Mouse (Mus musculus) adipocyte (in vitro differentiated cells): ENCODE measurements around the gene Klf5.

Experiments used
- DNase-seq: peaks from one replicate; pipeline ENCODE4 v3.0.0-alpha.2; 2016; ENCODE audit warnings: low spot score

The Klf5 gene

DNA sequence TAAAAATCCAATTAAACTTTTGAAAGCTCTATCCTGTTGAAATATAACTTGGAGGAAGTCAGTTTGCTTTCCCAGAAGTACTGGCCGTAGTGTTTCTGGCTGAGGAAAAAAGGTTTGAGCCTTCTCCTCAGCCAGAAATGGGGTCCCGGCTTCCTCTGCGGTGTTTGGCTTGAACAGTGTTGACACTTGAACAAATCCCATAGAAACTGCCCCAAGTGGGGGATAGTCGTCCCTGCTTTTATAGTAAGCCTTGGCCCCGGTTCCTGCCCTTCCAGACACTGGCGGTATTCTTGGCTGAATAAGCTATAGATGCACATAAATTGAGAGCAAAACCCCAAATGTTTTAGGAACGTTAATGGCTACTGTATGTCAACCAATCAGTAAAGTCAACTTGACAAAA lies 11.9 kb downstream of the Klf5 start:
- DNase-seq: no peak

DNA sequence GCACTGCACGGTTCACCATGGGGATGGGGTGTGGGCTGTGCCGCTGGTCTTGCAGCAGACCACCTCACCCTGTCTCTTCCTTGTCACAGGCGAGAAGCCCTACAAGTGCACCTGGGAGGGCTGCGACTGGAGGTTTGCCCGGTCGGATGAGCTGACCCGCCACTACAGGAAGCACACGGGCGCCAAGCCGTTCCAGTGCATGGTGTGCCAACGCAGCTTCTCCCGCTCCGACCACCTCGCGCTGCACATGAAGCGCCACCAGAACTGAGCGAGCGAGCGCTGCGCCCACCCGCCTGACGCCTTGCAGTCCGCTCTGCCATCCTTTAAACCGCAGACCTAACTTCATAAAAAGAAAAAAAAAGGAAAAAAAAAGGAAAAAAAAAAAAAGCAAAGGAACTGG lies 14.6 kb downstream of the Klf5 start:
- no peak for DNase-seq

DNA sequence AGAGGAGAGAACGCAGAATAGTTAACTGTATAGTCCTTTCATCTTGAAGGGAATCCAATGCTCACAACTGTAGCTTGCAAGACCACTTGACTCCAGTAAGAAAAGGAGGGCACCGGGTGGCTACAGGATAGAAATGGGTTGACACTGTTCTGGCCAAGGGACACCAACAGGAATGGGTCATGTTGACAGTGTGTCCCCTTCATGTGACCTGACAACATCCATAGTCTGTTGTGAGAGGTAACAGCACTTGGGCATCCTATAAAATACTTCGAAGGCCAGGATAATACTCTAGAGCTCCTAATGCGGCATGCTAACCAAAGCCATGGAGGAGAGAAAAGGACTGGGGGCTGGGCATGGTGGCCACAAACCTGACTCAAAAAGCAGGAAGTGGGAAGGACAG lies 17.8 kb downstream of the Klf5 start:
- DNase-seq: no peak

DNA sequence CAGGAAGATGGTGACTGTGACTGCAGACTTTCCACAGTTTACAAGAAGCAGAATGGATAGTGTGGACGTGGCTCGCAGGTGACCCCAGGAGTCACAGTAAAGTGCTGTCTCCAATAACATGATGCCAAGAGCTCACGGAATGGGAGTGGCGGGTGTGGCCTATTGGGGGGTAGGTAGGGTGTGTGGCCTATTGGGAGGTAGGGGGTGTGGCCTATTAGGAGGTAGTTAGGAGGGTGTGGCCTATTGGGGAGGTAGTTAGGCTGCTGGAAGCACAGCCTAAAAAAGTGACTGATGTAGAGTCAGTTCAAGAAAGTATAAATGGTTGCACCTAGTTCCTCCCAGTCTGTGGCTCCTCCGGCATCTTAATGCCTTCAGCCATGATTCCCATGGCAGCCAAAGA lies 22.2 kb downstream of the Klf5 start:
- no peak for DNase-seq

DNA sequence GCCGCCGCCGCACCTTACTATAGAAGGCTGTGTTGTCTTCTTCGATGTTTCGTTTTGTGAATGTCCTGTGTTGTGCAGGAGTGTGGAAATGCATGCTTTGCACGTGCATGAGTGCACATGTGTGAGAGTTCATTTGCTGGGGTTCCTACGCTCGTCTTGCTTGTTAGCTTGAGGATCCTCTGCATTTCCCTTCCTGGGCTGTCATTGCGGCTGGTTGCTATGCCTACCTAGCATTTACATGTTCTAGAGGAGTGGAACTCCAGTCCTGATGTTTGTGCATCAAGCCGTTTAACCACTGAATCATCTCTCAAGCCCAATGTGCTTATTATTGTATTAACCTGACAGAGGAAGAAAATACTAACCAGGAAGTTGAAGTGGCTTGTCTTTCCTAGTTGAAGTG lies 24.9 kb downstream of the Klf5 start:
- no peak for DNase-seq

DNA sequence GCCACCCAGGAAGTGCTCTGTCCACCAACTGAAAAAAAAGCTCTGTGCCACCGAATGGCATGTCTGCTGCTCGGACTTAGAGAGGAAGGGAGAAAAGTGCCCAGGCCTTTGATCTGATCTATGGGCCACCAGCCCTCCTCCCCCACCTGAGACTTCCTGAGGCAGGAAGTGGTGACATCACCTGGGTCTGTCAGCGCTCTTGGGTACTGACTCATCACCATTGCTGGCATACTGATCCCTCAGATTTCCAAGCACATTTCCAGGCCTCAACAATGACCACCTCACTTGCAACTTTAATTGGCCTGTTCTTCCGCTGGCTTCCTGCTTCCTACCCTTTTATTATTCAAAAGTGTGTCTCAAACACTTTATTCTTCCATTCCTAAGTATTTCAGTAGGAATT lies 26.0 kb downstream of the Klf5 start:
- DNase-seq: no peak

DNA sequence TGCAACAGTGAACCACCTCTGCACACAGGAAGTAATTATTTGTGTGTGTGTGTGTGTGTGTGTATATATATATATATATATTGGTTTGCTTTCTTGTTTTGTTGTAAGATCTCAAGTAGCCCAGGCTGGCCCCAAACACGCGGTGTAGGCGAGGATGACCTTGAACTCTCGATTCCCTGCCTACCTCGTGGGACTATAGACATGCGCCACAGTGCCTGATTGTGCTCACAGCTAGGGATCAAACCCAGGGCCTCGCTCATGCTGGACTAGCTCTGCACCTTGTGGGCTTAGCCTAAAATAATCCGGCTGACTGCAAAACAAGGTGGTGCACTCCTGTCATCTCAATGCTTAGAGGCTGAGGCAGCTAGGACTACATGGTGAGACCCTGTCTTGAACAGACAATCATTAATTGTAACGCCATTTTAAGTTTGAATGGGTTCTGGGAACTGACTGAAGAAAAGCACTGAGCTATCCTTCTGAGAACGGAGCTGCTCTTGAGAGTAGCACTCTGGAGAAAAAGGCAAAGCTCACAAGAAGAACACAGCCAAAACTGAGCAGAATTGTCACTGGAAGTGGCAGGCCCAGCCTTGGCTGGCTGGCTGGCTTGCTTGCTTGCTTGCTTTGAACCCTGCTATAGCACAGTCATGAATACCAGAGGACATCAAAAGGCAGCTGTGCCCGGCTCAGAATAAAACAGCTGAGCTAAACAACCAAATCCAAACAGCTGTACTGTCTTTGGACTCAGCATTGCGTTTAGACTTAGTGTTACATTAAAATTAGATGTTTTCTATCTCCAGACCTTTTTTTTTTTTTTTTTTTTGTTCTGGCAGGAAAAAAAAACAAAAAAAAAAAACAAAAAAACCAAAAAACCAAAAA lies 27.3 kb downstream of the Klf5 start:
- DNase-seq: no peak

DNA sequence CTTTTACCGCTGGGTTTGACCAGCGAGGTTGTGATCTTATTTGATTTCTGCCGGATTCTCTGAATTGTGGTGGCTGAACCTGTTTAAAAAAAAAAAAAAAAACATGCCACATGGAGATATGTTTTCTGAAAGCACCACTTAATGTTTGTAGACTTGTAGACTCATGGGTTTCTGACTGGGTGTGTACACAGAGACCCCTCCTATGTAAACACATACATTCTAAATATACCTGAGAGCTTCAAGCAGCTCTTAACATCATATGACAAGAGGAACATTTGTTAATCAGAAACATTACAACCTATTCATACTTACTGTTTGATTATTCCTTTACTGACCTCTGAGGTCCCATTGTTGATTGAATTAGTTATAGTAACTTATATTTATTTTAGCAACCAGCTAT lies 38.1 kb downstream of the Klf5 start:
- DNase-seq: no peak

DNA sequence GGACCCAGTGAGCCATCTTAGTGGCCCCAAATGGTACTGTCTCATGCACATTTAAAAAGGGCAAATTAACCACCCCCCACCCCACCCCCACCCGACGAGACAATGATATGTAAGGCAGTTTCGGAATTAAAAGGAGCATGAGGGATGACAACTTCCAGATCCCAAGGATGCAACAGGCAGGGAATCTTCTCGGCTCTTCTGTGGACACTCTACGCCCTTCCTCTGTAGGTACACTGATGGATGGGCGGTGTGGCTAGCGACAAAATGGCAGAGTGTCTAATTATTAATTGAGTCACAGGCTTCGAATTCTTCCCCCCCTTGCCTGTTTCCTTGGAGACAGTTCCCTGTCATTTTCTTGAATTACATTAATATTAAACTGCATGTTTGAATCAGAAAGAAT lies 40.5 kb downstream of the Klf5 start:
- DNase-seq: no peak

DNA sequence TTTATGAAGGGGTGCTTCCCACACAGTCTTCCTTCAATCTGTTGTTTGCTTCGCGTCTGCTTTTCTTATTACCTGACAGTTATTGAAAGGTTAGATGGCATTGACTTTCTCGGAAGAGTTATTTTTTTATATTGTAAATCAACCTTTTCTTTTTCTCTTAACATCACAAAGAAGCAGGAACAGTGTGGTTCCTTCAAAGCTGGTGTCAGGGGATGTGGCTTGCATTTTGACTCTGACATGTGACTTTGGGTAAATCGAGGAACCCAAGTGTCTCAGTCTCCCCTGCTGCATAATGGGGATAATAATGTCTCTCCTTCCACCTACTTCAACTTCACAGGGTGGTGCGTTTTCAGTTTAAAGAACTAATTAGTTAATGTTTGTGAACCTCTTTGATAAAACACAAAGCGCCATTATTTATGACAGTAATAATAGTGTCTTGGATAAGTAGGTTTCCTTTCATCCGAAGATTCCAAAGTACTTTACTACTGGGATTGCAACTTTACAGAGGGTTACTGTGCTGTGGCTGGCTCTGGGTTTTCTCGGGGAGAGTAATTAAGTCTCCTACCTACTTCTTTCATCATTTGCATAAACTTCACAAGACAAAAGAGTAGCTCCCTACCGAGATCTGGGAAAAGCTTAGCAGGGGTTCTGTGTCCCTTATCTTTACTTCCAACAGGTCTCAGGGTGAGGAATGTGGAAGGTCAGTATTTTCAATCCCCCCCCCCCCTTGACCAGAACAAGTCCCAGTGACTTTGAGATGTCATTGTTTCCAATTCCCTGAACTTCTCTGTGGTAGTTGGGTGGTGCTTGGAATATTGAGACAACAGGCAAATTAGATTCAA lies 41.4 kb downstream of the Klf5 start:
- DNase-seq: no peak

DNA sequence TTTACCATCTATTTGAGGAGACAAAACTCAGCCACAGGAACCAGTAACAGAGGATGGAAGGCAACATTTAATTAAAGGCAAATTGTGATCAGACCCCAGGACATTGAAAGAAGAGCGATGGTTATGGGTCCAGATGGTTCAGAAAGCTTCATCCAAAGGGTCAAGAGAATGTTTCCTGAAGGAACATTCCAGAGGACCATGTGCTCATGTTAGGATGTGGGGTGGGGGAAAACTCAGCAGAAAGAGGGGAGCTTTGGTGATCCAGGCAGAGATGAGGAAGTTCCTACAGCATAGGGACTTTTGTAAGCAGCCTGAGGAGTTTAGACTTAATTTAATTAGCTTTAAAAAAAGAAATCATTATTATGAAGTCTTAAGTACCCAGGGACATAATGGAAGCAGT lies 42.2 kb downstream of the Klf5 start:
- no peak for DNase-seq

DNA sequence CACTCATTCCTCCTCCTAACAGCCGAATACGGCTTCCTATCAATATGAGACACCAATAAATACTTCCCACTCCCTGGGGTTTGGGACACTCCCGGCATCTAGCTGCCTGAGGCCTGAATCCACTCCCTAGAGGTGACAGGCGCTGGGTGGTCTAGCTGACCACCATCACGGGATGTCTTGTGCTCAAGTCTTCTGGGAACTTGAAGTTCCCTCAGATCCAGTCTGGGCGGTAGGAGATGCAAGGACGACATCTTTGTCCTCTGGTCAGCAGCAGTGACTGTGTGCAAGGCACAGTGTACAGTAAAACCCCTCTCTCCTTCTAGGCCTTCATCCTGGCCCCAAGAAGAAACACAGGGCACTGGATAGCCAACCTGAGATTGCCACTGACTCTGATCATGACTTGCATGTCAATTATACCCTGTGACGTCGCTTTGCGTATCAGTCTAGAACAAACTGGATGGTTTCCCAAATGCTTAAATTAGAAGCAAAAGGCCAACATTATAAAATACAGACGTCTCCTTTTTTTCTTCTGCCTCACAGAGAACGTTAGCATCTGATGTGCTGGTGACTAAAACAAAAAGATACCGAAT lies 49.8 kb downstream of the Klf5 start:
- no peak for DNase-seq

DNA sequence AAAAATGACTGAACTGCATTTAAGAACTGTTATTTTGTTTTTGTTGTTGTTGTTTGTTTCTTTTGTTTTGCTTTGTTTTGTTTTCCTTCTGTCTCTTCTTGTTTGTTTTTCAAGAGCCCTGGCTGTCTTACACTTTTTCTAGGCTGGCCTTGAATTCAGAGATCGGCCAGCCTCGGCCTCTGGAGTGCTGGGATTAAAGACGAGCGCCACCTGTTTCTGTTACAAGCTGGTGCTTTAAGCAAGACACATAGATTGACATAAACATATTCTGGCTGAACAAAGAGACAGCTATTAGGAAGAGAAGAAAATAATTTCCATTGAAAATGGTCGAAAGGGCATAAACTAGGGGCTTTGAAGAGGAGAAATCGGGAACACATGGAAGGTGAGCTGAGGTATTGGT lies 51.1 kb downstream of the Klf5 start:
- no peak for DNase-seq

DNA sequence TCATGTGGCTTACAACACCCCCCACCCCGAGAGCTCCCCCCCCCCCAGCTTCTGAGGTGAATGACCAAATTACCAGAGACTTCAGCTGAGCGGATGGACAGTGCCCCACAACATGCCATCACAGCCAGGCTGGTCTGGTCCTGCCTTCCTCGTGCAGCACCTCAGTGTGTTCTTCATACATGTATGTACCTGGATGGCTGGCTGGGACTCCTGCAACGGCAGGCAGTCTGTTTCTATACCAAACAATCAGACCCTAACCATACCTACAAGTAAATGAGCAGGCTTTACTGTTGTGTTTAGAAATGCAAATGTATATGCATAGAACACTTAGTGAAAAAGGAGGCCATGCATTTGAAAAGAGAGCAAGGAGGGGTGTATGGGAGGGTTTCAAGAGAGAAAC lies 54.5 kb downstream of the Klf5 start:
- no peak for DNase-seq

DNA sequence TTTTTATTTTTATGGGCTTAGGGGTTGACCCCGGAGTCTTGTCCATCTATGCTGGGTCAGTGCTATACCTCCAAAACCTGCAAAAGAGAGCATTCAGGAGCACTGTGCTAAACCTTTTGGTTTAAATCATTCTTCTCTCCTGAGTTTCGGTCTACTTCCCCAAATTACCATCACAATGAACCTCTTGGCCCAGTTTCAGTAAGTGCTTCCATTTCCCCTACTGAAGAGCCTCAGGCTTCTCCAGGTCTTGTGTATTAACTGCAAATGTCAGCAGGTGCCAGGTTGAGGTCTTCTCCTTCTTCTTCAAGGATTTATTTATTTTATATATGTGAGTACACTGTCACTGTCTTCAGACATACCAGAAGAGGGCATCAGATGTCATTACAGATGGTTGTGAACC lies 55.6 kb downstream of the Klf5 start:
- DNase-seq: no peak

DNA sequence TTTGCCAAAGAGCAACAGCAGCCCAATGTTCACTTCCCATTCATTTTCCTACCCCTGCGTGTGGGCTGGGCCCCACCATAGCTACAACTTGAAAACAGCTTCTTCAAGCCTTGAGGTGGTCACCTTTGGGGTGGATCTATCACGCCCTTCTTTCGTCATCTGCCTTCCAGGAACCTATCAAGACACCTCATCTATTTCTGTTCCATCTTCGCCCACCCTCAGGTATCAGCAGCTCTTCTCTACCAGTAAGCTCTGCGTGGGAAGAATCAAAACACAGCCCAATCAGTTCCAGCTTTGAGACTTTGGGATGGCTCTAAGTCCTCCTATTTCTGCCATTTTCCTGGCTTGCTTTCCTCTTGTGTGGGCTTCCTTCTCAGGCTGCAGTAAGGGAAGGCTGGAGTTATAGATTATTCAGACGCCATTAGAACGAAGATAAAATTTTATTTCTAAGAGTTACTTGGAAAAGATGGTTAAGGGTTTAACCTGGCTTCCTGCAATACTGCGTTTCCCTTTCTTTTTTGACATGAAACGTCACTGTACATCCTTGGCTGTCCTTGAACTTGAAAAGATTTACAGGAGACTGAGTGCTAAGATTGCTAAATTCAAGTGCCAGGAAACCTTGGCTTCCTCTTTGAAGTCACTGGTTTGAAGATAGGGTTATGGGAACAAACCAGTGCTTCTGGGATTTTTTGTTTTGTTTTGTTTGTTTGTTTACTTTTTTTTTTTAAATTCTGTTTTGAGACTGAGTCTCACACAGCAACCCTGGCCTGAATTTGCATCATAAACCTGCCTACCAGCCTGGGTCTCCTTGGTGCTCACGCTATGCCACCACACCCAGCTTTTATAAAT lies 56.5 kb downstream of the Klf5 start:
- no peak for DNase-seq

DNA sequence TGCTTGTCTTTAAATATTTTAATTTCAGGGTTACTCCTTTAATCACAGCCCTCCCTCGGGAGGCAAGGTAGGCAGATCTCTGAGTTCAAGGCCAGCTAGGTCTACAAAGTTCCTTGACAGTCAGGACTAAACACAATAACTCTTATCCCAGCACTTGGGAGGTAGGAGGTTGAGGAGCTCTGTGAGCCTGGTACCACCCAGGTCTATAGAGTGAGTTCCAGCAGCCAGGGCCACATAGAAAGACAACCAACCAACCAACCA lies 57.0 kb downstream of the Klf5 start:
- no peak for DNase-seq

DNA sequence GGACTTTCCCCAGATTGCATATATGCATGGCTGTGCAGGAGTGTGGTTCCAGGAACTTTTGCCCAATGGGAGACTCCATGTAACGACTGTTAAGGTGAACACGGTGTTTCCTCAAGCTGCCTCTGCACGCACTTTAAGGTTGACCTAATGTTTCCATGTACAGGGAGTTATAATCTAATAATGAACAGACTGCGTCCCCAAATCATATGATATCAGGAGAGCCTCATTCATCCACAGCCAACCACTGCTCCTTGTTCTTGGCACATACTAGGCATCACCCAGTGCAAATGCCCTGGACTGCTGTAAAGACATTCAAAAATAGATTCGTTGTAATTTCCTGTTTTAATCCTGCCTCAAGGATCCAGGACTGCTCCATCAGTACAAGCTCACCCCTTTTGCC lies 64.5 kb downstream of the Klf5 start:
- no peak for DNase-seq

DNA sequence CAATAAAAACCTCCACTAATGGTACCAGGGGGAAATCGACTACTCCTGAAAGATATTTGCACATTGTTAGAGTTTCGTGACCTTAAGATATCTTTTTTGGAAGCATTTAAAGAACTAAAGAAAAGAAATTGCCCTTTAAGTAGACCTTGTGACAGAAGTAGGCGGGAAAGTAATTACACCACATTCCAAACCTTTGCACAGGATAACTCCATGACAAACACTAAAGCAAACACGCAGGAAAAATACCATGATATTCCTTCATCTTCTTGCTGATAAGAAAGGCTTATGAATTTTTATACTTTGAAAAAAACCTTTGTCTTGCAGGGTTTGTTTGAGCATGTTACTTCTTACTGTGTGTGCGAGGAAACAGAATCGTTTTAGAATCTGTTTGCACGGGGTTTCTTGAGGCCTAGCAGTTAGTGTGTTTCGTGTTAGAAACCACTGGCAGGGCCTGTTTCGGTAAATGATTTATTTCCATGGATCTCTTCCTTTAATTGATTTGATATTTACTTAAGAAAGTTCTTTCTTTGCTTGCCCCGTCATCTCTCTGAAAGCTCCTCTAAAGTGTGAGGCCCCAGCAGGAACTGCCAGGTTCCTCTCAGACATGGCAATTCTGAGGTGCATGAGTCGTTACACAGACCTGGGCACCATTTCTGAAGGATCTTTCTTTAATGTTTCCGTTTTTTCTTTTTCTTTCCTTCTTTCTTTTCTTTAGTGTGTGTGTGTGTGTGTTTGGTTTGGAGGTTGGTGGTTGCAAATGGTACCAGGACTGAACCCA lies 65.7 kb downstream of the Klf5 start:
- no peak for DNase-seq
